Mouse (Mus musculus) activated CD4-positive, CD25-positive, alpha-beta regulatory T cell, adult 4 months (primary cell): ENCODE data around the gene Exoc3l4. TPM values are rescaled to one million over a fixed set of nuclear protein-coding genes. Genes with fewer than 3 reads are reported as not detected.

Experiments used
- ATAC-seq: one replicate; pipeline ENCODE4 v1.8.0; 2017
- polyA plus RNA-seq, 2 experiments: library from polyadenylated mRNA; unstranded; fragments of 100-300 nt; shearing (Covaris generic); gene quantifications; one replicate each; pipeline ENCODE4 v1.2.1; 2017

Exoc3l4 gene
- polyA plus RNA-seq, 2 experiments from 2014 or later: not detected

GRCm38 (mm10) chr12:111434745-111435327, 18.0 kb downstream of the Exoc3l4 start:
- no peak for ATAC-seq

- no peak for ATAC-seq
These were observed 19.4 kb downstream of the Exoc3l4 start for GRCm38 (mm10) chr12:111436170-111436569.

GRCm38 (mm10) chr12:111436640-111437039, 19.8 kb downstream of the Exoc3l4 start:
- no peak for ATAC-seq

GRCm38 (mm10) chr12:111437222-111437900, 20.5 kb downstream of the Exoc3l4 start:
- ATAC-seq: no peak

- no peak for ATAC-seq
These were observed 22.0 kb downstream of the Exoc3l4 start for GRCm38 (mm10) chr12:111438850-111439249.

GRCm38 (mm10) chr12:111440701-111441373, 24.0 kb downstream of the Exoc3l4 start:
- ATAC-seq: no peak

GRCm38 (mm10) chr12:111441523-111441922, 24.7 kb downstream of the Exoc3l4 start:
- ATAC-seq: no peak

GRCm38 (mm10) chr12:111442309-111443010, 25.6 kb downstream of the Exoc3l4 start, which contains the start of gene Tnfaip2:
Gene Tnfaip2 (plus strand): TSS chr12:111442469.
- ATAC-seq: no peak

GRCm38 (mm10) chr12:111443011-111443870, 26.4 kb downstream of the Exoc3l4 start:
- ATAC-seq: no peak

GRCm38 (mm10) chr12:111443921-111444831, 27.4 kb downstream of the Exoc3l4 start:
- no peak for ATAC-seq

GRCm38 (mm10) chr12:111445161-111445889, 28.5 kb downstream of the Exoc3l4 start:
- ATAC-seq: no peak

GRCm38 (mm10) chr12:111445890-111446613, 29.2 kb downstream of the Exoc3l4 start:
- ATAC-seq: no peak

GRCm38 (mm10) chr12:111446745-111447144, 29.9 kb downstream of the Exoc3l4 start:
- ATAC-seq: no peak

GRCm38 (mm10) chr12:111447350-111447749, 30.5 kb downstream of the Exoc3l4 start:
- no peak for ATAC-seq

- ATAC-seq: no peak
These were observed 31.3 kb downstream of the Exoc3l4 start for GRCm38 (mm10) chr12:111447898-111448760.

GRCm38 (mm10) chr12:111448931-111449705, 32.3 kb downstream of the Exoc3l4 start:
- no peak for ATAC-seq

- no peak for ATAC-seq
These were observed 33.5 kb downstream of the Exoc3l4 start for GRCm38 (mm10) chr12:111450359-111450758.

GRCm38 (mm10) chr12:111451561-111451960, 34.7 kb downstream of the Exoc3l4 start:
- ATAC-seq: no peak
